ENCODE assay signal across 18 mouse cellular contexts in the genomic region with DNA sequence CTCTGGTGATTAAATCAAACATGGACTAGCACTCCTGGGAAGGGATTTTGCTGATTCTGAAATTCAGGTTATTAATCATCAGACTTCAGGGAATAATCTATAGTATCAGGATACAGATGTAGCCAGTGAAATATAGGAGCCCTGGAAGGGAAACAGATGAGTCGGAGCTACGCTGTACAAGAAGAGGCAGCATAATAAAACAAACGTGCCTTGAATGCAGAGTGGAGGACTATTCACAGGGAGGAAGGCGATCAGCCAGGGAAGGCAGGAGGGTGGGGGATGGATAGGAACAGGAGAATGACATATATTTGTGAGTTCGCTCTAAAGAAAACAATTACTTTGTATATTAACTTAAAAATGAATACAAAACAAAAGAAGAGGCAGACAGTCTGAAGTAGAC.
A peak's percentile ranks its signal among the peaks of the same experiment; 100 is the strongest.
DNase-seq lines count a peak whose midpoint lies in the region; ATAC-seq and TF ChIP-seq lines count a peak whose summit lies in the region.
"Had no signal": no experiment of that assay in that cellular context is flagged by ENCODE, and none has a peak within 500 bp of the region (broad histone marks: within the 10 kb centered on the region; RNA-seq: fewer than 3 reads in every experiment).

No protein-coding gene starts in this region.

- no peaks in the 10 kb centered on the region for H3K9me3 ChIP-seq in hindbrain, embryonic 11.5 days (ENCODE audit: control insufficient read depth, low read length)
- no peaks in the 10 kb centered on the region for H3K9me3 ChIP-seq in hindbrain, embryonic 10.5 days
- H3K9me3 ChIP-seq in forebrain, embryonic 15.5 days = 0 out of 2 replicates have a peak, but pooled peaks cover 4% of the 10 kb centered on the region
- no peaks in the 10 kb centered on the region; the same call in 1 of the 2 replicates for H3K9me3 ChIP-seq in hindbrain, postnatal 0 days (ENCODE audit: low read length)
- H3K9me3 ChIP-seq in neural tube, embryonic 14.5 days (ENCODE audit: control insufficient read depth, low read length) = 0 out of 2 replicates have a peak, but pooled peaks cover 2% of the 10 kb centered on the region
- H3K9me3 ChIP-seq in intestine, embryonic 15.5 days = no peaks in the 10 kb centered on the region
- H3K9me3 ChIP-seq: heart, embryonic 15.5 days; liver, embryonic 15.5 days had no signal

- H3K36me3 ChIP-seq in hindbrain, embryonic 11.5 days (ENCODE audit: control insufficient read depth, insufficient read depth, low read length) = no peaks in the 10 kb centered on the region
- no peaks in the 10 kb centered on the region for H3K36me3 ChIP-seq in hindbrain, embryonic 10.5 days
- no peaks in the 10 kb centered on the region for H3K36me3 ChIP-seq in forebrain, embryonic 15.5 days
- H3K36me3 ChIP-seq in hindbrain, postnatal 0 days (ENCODE audit: insufficient read depth, low read length) = no peaks in the 10 kb centered on the region
- no peaks in the 10 kb centered on the region for H3K36me3 ChIP-seq in neural tube, embryonic 14.5 days (ENCODE audit: control insufficient read depth, insufficient read depth, low read length)
- H3K36me3 ChIP-seq in intestine, embryonic 15.5 days = no peaks in the 10 kb centered on the region
- H3K36me3 ChIP-seq: heart, embryonic 15.5 days; liver, embryonic 15.5 days had no signal

- H3K27me3 ChIP-seq in hindbrain, embryonic 11.5 days (ENCODE audit: control insufficient read depth, insufficient read depth, low read length) = no peaks in the 10 kb centered on the region
- H3K27me3 ChIP-seq in hindbrain, embryonic 10.5 days (ENCODE audit: insufficient read depth, poor library complexity, severe bottlenecking) = no peaks in the 10 kb centered on the region
- no peaks in the 10 kb centered on the region for H3K27me3 ChIP-seq in forebrain, embryonic 15.5 days
- no peaks in the 10 kb centered on the region for H3K27me3 ChIP-seq in hindbrain, postnatal 0 days (ENCODE audit: insufficient read depth, low read length)
- no peaks in the 10 kb centered on the region for H3K27me3 ChIP-seq in neural tube, embryonic 14.5 days (ENCODE audit: control insufficient read depth, insufficient read depth, low read length)
- H3K27me3 ChIP-seq in intestine, embryonic 15.5 days (replicated peaks) = no peaks in the 10 kb centered on the region
- H3K27me3 ChIP-seq: heart, embryonic 15.5 days; liver, embryonic 15.5 days had no signal

- H3K4me3 ChIP-seq in hindbrain, embryonic 11.5 days (ENCODE audit: low read depth, low read length) = no peak overlapping the region
- H3K4me3 ChIP-seq in hindbrain, embryonic 10.5 days = no peak overlapping the region
- H3K4me3 ChIP-seq in forebrain, embryonic 15.5 days = no peak overlapping the region
- H3K4me3 ChIP-seq in hindbrain, postnatal 0 days (ENCODE audit: low read length) = no peak overlapping the region
- no peak overlapping the region for H3K4me3 ChIP-seq in neural tube, embryonic 14.5 days (ENCODE audit: low read depth, low read length)
- H3K4me3 ChIP-seq in intestine, embryonic 15.5 days (replicated peaks) = no peak overlapping the region
- H3K4me3 ChIP-seq: heart, embryonic 15.5 days; liver, embryonic 15.5 days had no signal

- H3K4me1 ChIP-seq in hindbrain, embryonic 11.5 days (replicated peaks; ENCODE audit: control insufficient read depth, insufficient read depth, low read length) = no peaks in the 10 kb centered on the region
- no peaks in the 10 kb centered on the region for H3K4me1 ChIP-seq in hindbrain, embryonic 10.5 days (replicated peaks)
- H3K4me1 ChIP-seq in forebrain, embryonic 15.5 days = no peaks in the 10 kb centered on the region
- H3K4me1 ChIP-seq in hindbrain, postnatal 0 days (ENCODE audit: insufficient read depth, low read length) = no peaks in the 10 kb centered on the region
- peaks cover 6% of the 10 kb centered on the region; the same call in 1 of the 2 replicates for H3K4me1 ChIP-seq in neural tube, embryonic 14.5 days (ENCODE audit: control insufficient read depth, insufficient read depth, low read length)
- no peaks in the 10 kb centered on the region for H3K4me1 ChIP-seq in intestine, embryonic 15.5 days (replicated peaks)
- H3K4me1 ChIP-seq: heart, embryonic 15.5 days; liver, embryonic 15.5 days had no signal

- no peak overlapping the region for H3K4me2 ChIP-seq in hindbrain, embryonic 11.5 days (replicated peaks; ENCODE audit: low read depth, low read length)
- H3K4me2 ChIP-seq in forebrain, embryonic 15.5 days (replicated peaks) = no peak overlapping the region
- H3K4me2 ChIP-seq in hindbrain, postnatal 0 days (ENCODE audit: low read depth, low read length) = no peak overlapping the region
- no peak overlapping the region for H3K4me2 ChIP-seq in neural tube, embryonic 14.5 days (ENCODE audit: low read depth, low read length)
- H3K4me2 ChIP-seq in intestine, embryonic 15.5 days (replicated peaks) = no peak overlapping the region
- H3K4me2 ChIP-seq: heart, embryonic 15.5 days; liver, embryonic 15.5 days had no signal

- TF ChIP-seq CTCF in hindbrain, postnatal 0 days (IDR thresholded peaks at IDR 0.05; ENCODE audit: low read depth) = no peak

- no peak overlapping the region for H3K9ac ChIP-seq in hindbrain, embryonic 11.5 days (ENCODE audit: low read depth, low read length)
- no peak overlapping the region for H3K9ac ChIP-seq in forebrain, embryonic 15.5 days (replicated peaks)
- H3K9ac ChIP-seq in hindbrain, postnatal 0 days (replicated peaks; ENCODE audit: low read length) = no peak overlapping the region; the same call in 1 of the 2 replicates
- no peak overlapping the region for H3K9ac ChIP-seq in neural tube, embryonic 14.5 days (replicated peaks; ENCODE audit: low read depth, low read length)
- H3K9ac ChIP-seq in intestine, embryonic 15.5 days = no peak overlapping the region
- H3K9ac ChIP-seq: heart, embryonic 15.5 days; liver, embryonic 15.5 days had no signal

- peak; percentile 21 for DNase-seq in hindbrain, embryonic 11.5 days (ENCODE audit: low spot score)
- no peak for DNase-seq in hindbrain, embryonic 10.5 days (ENCODE audit: low spot score)
- peak; percentile 66 for DNase-seq in hindbrain, postnatal 0 days (ENCODE audit: low spot score)
- no peak for DNase-seq in gastrocnemius, postnatal 4 days (ENCODE audit: low spot score in 2 of 2)
- DNase-seq: adrenal gland, adult 2 months; cerebellum, postnatal 25 days; heart, adult 11 months; kidney, adult 2 months; kidney, postnatal 36 days; layer of hippocampus, adult 9-11 months; lung, postnatal 10 days; right cerebral cortex, postnatal 4 days; thymus, postnatal 25 days had no signal

- WGBS in hindbrain, embryonic 11.5 days = 74% methylated on average over 5 of the region's 5 CpGs
- WGBS in hindbrain, embryonic 10.5 days = 77% methylated on average over 5 of the region's 5 CpGs
- 47% methylated on average over 5 of the region's 5 CpGs for WGBS in forebrain, embryonic 15.5 days
- WGBS in hindbrain, postnatal 0 days = 50% methylated on average over 5 of the region's 5 CpGs
- WGBS in neural tube, embryonic 14.5 days = 38% methylated on average over 5 of the region's 5 CpGs
- 71% methylated on average over 5 of the region's 5 CpGs for WGBS in intestine, embryonic 15.5 days

- peak; percentile 61; the same call in 1 of the 2 replicates for ATAC-seq in hindbrain, embryonic 11.5 days (ENCODE audit: low FRiP score)
- ATAC-seq in forebrain, embryonic 15.5 days (replicated peaks) = peak; percentile 71; the same call in 1 of the 2 replicates
- peak; percentile 84; the same call in 1 of the 2 replicates for ATAC-seq in hindbrain, postnatal 0 days
- ATAC-seq in neural tube, embryonic 14.5 days (ENCODE audit: low read depth) = peak; percentile 86; the same call in 1 of the 2 replicates
- ATAC-seq in intestine, embryonic 15.5 days = no peak

- H3K27ac ChIP-seq in hindbrain, embryonic 11.5 days (ENCODE audit: low read depth, low read length) = no peak overlapping the region
- H3K27ac ChIP-seq in hindbrain, embryonic 10.5 days = no peak overlapping the region
- H3K27ac ChIP-seq in forebrain, embryonic 15.5 days (replicated peaks) = no peak overlapping the region
- no peak overlapping the region for H3K27ac ChIP-seq in hindbrain, postnatal 0 days
- H3K27ac ChIP-seq in neural tube, embryonic 14.5 days (ENCODE audit: low read depth, low read length) = no peak overlapping the region
- H3K27ac ChIP-seq in intestine, embryonic 15.5 days = no peak overlapping the region
- H3K27ac ChIP-seq: heart, embryonic 15.5 days; liver, embryonic 15.5 days had no signal

Comparison
In these comparisons a context has a peak if more than half of its experiments do, and no peak if none do; other contexts are left out.
1. DNase-seq: peak in hindbrain, embryonic 11.5 days (single experiment) and hindbrain, postnatal 0 days (single experiment); none in hindbrain, embryonic 10.5 days (single experiment) and gastrocnemius, postnatal 4 days (0 of 2).